Mouse (Mus musculus): ENCODE results near the gene Ctnnb1. TPM values are rescaled to one million over a fixed set of nuclear protein-coding genes. Genes with fewer than 3 reads are reported as not detected.

The Ctnnb1 gene
- polyA plus RNA-seq, 1 experiment from 2014 or later, result 601 TPM

Small RNA genes lying within 50 kb of the gene (microRNA-seq; reads per million reads assigned to microRNA genes)
- 0.82 reads per million for gene Mir7090

All from limb, embryonic 15.5 days (tissue).